Mouse (Mus musculus): ENCODE measurements around the gene Plxna2.

The Plxna2 gene

GRCm38 (mm10) chr1:194835238-194835637 lies 217.2 kb downstream of the Plxna2 start:
- DNase-seq (ENCODE audit: low spot score): no peak

- no peak for DNase-seq (ENCODE audit: low spot score)
Observed at GRCm38 (mm10) chr1:194836182-194836581, 218.2 kb downstream of the Plxna2 start.

- DNase-seq (ENCODE audit: low spot score): no peak
Observed at GRCm38 (mm10) chr1:194836671-194837070, 218.7 kb downstream of the Plxna2 start.

- peak; percentile 43 for DNase-seq (ENCODE audit: low spot score)
Observed at GRCm38 (mm10) chr1:194839230-194839910, 221.4 kb downstream of the Plxna2 start.

- no peak for DNase-seq (ENCODE audit: low spot score)
Observed at GRCm38 (mm10) chr1:194843020-194843419, 225.0 kb downstream of the Plxna2 start.

GRCm38 (mm10) chr1:194847014-194847413 lies 229.0 kb downstream of the Plxna2 start:
- DNase-seq (ENCODE audit: low spot score): no peak

GRCm38 (mm10) chr1:194851242-194852064 lies 233.4 kb downstream of the Plxna2 start:
- no peak for DNase-seq (ENCODE audit: low spot score)

- no peak for DNase-seq (ENCODE audit: low spot score)
Observed at GRCm38 (mm10) chr1:194852065-194852358, 234.0 kb downstream of the Plxna2 start.

Measured in testis, postnatal 10 days (tissue).